20 mouse cellular contexts compared by ENCODE assay signal in genomic region chr15:100403318-100404000, GRCm38 (mm10). TPM values are rescaled to one million over a fixed set of nuclear protein-coding genes. Genes with fewer than 3 reads are reported as not detected.
DNase-seq lines count a peak whose midpoint lies in the region; ATAC-seq and TF ChIP-seq lines count a peak whose summit lies in the region.
"Had no signal": no experiment of that assay in that cellular context is flagged by ENCODE, and none has a peak within 500 bp of the region (broad histone marks: within the 10 kb centered on the region; RNA-seq: fewer than 3 reads in every experiment).

No protein-coding gene starts in this region.

- peaks cover 22% of the 10 kb centered on the region for H3K4me1 ChIP-seq in liver, adult 2 months (ENCODE audit: control insufficient read depth, insufficient read depth, low read length)
- peaks cover 20% of the 10 kb centered on the region for H3K4me1 ChIP-seq in bone marrow macrophage, adult 2 months (ENCODE audit: control insufficient read depth, insufficient read depth, low read length)
- H3K4me1 ChIP-seq in liver, embryonic 13.5 days (replicated peaks): peaks cover 56% of the 10 kb centered on the region
- no peaks in the 10 kb centered on the region for H3K4me1 ChIP-seq in midbrain, embryonic 14.5 days (ENCODE audit: control insufficient read depth, insufficient read depth, low read length)
- H3K4me1 ChIP-seq: embryonic facial prominence, embryonic 13.5 days; forebrain, embryonic 13.5 days; limb, embryonic 13.5 days had no signal

- H3ac ChIP-seq in myocyte (ENCODE audit: control insufficient read depth, insufficient read length): no peak overlapping the region

- H3K36me3 ChIP-seq in liver, adult 2 months (ENCODE audit: control insufficient read depth, insufficient read depth, low read length): peaks cover 12% of the 10 kb centered on the region; the same call in 1 of the 2 replicates
- peaks cover 99% of the 10 kb centered on the region for H3K36me3 ChIP-seq in liver, embryonic 13.5 days
- peaks cover 68% of the 10 kb centered on the region for H3K36me3 ChIP-seq in myocyte (ENCODE audit: control insufficient read depth, insufficient read depth)
- H3K36me3 ChIP-seq in midbrain, embryonic 14.5 days (ENCODE audit: control insufficient read depth, insufficient read depth, low read length): peaks cover 91% of the 10 kb centered on the region

- peak overlapping the region; percentile 67 for H3K9ac ChIP-seq in liver, adult 2 months (ENCODE audit: low read depth, low read length)
- no peak overlapping the region for H3K9ac ChIP-seq in liver, embryonic 13.5 days
- no peak overlapping the region for H3K9ac ChIP-seq in midbrain, embryonic 14.5 days (replicated peaks; ENCODE audit: low read length)
- H3K9ac ChIP-seq: embryonic facial prominence, embryonic 13.5 days; forebrain, embryonic 13.5 days; hindbrain, embryonic 14.5 days; limb, embryonic 13.5 days had no signal

- H3K27ac ChIP-seq in liver, adult 2 months (replicated peaks; ENCODE audit: insufficient read depth, low read depth, low read length): peak overlapping the region; percentile 79
- H3K27ac ChIP-seq in bone marrow macrophage, adult 2 months (ENCODE audit: insufficient read depth, low read depth, low read length): peak overlapping the region; percentile 36
- 0 out of 2 replicates have a peak overlapping the region, but pooled peaks have one; percentile 3 for H3K27ac ChIP-seq in liver, embryonic 13.5 days
- no peak overlapping the region for H3K27ac ChIP-seq in midbrain, embryonic 14.5 days (replicated peaks; ENCODE audit: low read depth, low read length)
- H3K27ac ChIP-seq: embryonic facial prominence, embryonic 13.5 days; forebrain, embryonic 13.5 days; gastrocnemius, adult 2 months; hindbrain, embryonic 14.5 days; limb, embryonic 13.5 days had no signal

- TF ChIP-seq POLR2A in liver, adult 2 months (IDR thresholded peaks at IDR 0.05; ENCODE audit: extremely low read depth, insufficient read depth, low read length): no peak
- TF ChIP-seq POLR2A in bone marrow macrophage, adult 2 months (IDR thresholded peaks at IDR 0.05; ENCODE audit: borderline replicate concordance, low read depth, low read length): no peak
- TF ChIP-seq POLR2A in myocyte (IDR thresholded peaks at IDR 0.05; ENCODE audit: insufficient read length, low read depth): no peak

- ATAC-seq in liver, embryonic 13.5 days (ENCODE audit: low read depth): no peak
- no peak for ATAC-seq in midbrain, embryonic 14.5 days (ENCODE audit: low FRiP score, low TSS enrichment)
- ATAC-seq: CD4-positive, CD25-positive, alpha-beta regulatory T cell, adult 4 months; forebrain, embryonic 13.5 days had no signal

- peak overlapping the region; percentile 15; the same call in 1 of the 2 replicates for H3K4me2 ChIP-seq in liver, embryonic 13.5 days
- H3K4me2 ChIP-seq in myocyte (ENCODE audit: low read depth): no peak overlapping the region
- H3K4me2 ChIP-seq in midbrain, embryonic 14.5 days (ENCODE audit: low read length): no peak overlapping the region
- H3K4me2 ChIP-seq: embryonic facial prominence, embryonic 13.5 days; forebrain, embryonic 13.5 days; hindbrain, embryonic 14.5 days; limb, embryonic 13.5 days; midbrain, embryonic 11.5 days had no signal

- H3K4me3 ChIP-seq in liver, adult 2 months (ENCODE audit: insufficient read depth, low read depth, low read length): peak overlapping the region; percentile 49
- no peak overlapping the region for H3K4me3 ChIP-seq in bone marrow macrophage, adult 2 months (ENCODE audit: insufficient read depth, low read length)
- H3K4me3 ChIP-seq in liver, embryonic 13.5 days (replicated peaks): no peak overlapping the region
- no peak overlapping the region for H3K4me3 ChIP-seq in myocyte
- H3K4me3 ChIP-seq in midbrain, embryonic 14.5 days (replicated peaks; ENCODE audit: low read depth, low read length): no peak overlapping the region
- H3K4me3 ChIP-seq: embryonic facial prominence, embryonic 13.5 days; forebrain, embryonic 13.5 days; gastrocnemius, adult 2 months; limb, embryonic 13.5 days had no signal

- no peaks in the 10 kb centered on the region; the same call in 1 of the 2 replicates for H3K79me2 ChIP-seq in liver, adult 2 months (ENCODE audit: control insufficient read depth, insufficient read depth, low read length)
- no peaks in the 10 kb centered on the region for H3K79me2 ChIP-seq in myocyte (ENCODE audit: control insufficient read depth, insufficient read depth)

- 56% methylated on average over 16 of the region's 16 CpGs for WGBS in liver, adult 2 months
- WGBS in liver, embryonic 13.5 days (ENCODE audit: insufficient replicate concordance): 87% methylated on average over 16 of the region's 16 CpGs
- 94% methylated on average over 16 of the region's 16 CpGs for WGBS in midbrain, embryonic 14.5 days

- peak; percentile 89 for DNase-seq in liver, adult 2 months (ENCODE audit: extremely low read depth, low read depth, low spot score)
- DNase-seq in liver: no peak
- no peak for DNase-seq in liver, embryonic 13.5 days
- DNase-seq in midbrain, embryonic 14.5 days: no peak
- no peak for DNase-seq in layer of hippocampus, adult 9-10 months (ENCODE audit: low spot score)
- DNase-seq in thymus, postnatal 36 days: no peak
- DNase-seq: cerebellum, postnatal 14 days; gastrocnemius, adult 2 months; right cerebral cortex, adult 18-20 months; thymus, postnatal 4 days had no signal

- TF ChIP-seq CTCF in liver, adult 2 months (IDR thresholded peaks at IDR 0.05; ENCODE audit: low read depth, low read length): no peak
- TF ChIP-seq CTCF in bone marrow macrophage, adult 2 months (IDR thresholded peaks at IDR 0.05; ENCODE audit: low read depth, low read length): no peak

- no peaks in the 10 kb centered on the region for H3K9me3 ChIP-seq in liver, embryonic 13.5 days (replicated peaks)
- no peaks in the 10 kb centered on the region for H3K9me3 ChIP-seq in midbrain, embryonic 14.5 days (ENCODE audit: control insufficient read depth, low read length)
- H3K9me3 ChIP-seq: embryonic facial prominence, embryonic 13.5 days; forebrain, embryonic 13.5 days; limb, embryonic 13.5 days had no signal

- H3K27me3 ChIP-seq in liver, adult 2 months (ENCODE audit: control insufficient read depth, insufficient read depth, low read length): no peaks in the 10 kb centered on the region
- no peaks in the 10 kb centered on the region for H3K27me3 ChIP-seq in liver, embryonic 13.5 days
- no peaks in the 10 kb centered on the region for H3K27me3 ChIP-seq in myocyte (ENCODE audit: control insufficient read depth, insufficient read depth, insufficient read length)
- H3K27me3 ChIP-seq in midbrain, embryonic 14.5 days (ENCODE audit: control insufficient read depth, insufficient read depth, low read length): no peaks in the 10 kb centered on the region
- H3K27me3 ChIP-seq: embryonic facial prominence, embryonic 13.5 days; forebrain, embryonic 13.5 days; limb, embryonic 13.5 days had no signal

TF ChIP-seq in myocyte, 11 proteins besides CTCF, POLR2A, EP300 and RAD21:
- 0 out of 2 replicates have a peak, but pooled peaks have one; percentile 5 for TF ChIP-seq CEBPB (IDR thresholded peaks at IDR 0.05; ENCODE audit: insufficient read depth, poor library complexity, severe bottlenecking)
- TF ChIP-seq TCF3 (IDR thresholded peaks at IDR 0.05; ENCODE audit: insufficient read length, low read depth): no peak

RNA-seq across cellular contexts. Expression of gene Gm5475, which starts 18.5 kb away (rescaled TPM):
- not detected in 2 replicates for total RNA-seq in liver, adult 2 months (2014; rRNA removed)
- polyA plus RNA-seq in liver, adult 2 months (2012; rRNA removed): not detected in 2 replicates
- not detected in 2 replicates for polyA plus RNA-seq in bone marrow macrophage, adult 2 months (2012; ENCODE audit: insufficient read depth, insufficient read length, missing spikeins)
- polyA plus RNA-seq in liver, embryonic 13.5 days (2015; fragmentation: Nextera tagmentation; extraction: Ambion mirVana): not detected in 2 replicates
- polyA plus RNA-seq in myocyte (2012; fragmentation: generic; extraction: Trizol): 0.05 TPM
- polyA plus RNA-seq in midbrain, embryonic 14.5 days (2014; fragmentation: Nextera tagmentation; extraction: Ambion mirVana): not detected in 2 replicates
- total RNA-seq: gastrocnemius, adult 2 months had no signal
- polyA plus RNA-seq: CD4-positive, CD25-positive, alpha-beta regulatory T cell, adult 4 months; embryonic facial prominence, embryonic 13.5 days; forebrain, embryonic 13.5 days; heart, embryonic 16.5 days; midbrain, embryonic 11.5 days; neural tube, embryonic 14.5 days had no signal

RNA-seq across cellular contexts. Expression of gene Slc11a2, which starts 21.4 kb away (rescaled TPM):
- total RNA-seq in liver, adult 2 months (2014; rRNA removed): 14.5 and 22.3 TPM in 2 replicates
- polyA plus RNA-seq in liver, adult 2 months (2012; rRNA removed): 23.2 and 25.2 TPM in 2 replicates
- polyA plus RNA-seq in bone marrow macrophage, adult 2 months (2012; ENCODE audit: insufficient read depth, insufficient read length, missing spikeins): 64.3 and 68.0 TPM in 2 replicates
- polyA plus RNA-seq in liver, embryonic 13.5 days (2015; fragmentation: Nextera tagmentation; extraction: Ambion mirVana): 46.8 and 57.1 TPM in 2 replicates
- polyA plus RNA-seq in myocyte (2012; fragmentation: generic; extraction: Trizol): 48.2 TPM
- polyA plus RNA-seq in midbrain, embryonic 14.5 days (2014; fragmentation: Nextera tagmentation; extraction: Ambion mirVana): 18.5 and 21.6 TPM in 2 replicates

RNA-seq across cellular contexts. Expression of gene Higd1c, which starts 39.1 kb away (rescaled TPM):
- total RNA-seq in liver, adult 2 months (2014; rRNA removed): not detected in 2 replicates
- polyA plus RNA-seq in liver, adult 2 months (2012; rRNA removed): not detected in 2 replicates
- not detected in 2 replicates for polyA plus RNA-seq in bone marrow macrophage, adult 2 months (2012; ENCODE audit: insufficient read depth, insufficient read length, missing spikeins)
- polyA plus RNA-seq in liver, embryonic 13.5 days (2015; fragmentation: Nextera tagmentation; extraction: Ambion mirVana): not detected in 2 replicates
- not detected for polyA plus RNA-seq in myocyte (2012; fragmentation: generic; extraction: Trizol)
- not detected in 2 replicates for polyA plus RNA-seq in midbrain, embryonic 14.5 days (2014; fragmentation: Nextera tagmentation; extraction: Ambion mirVana)
- total RNA-seq: gastrocnemius, adult 2 months had no signal
- polyA plus RNA-seq: CD4-positive, CD25-positive, alpha-beta regulatory T cell, adult 4 months; embryonic facial prominence, embryonic 13.5 days; forebrain, embryonic 13.5 days; heart, embryonic 16.5 days; hindbrain, embryonic 14.5 days; limb, embryonic 13.5 days; midbrain, embryonic 11.5 days; neural tube, embryonic 14.5 days had no signal

RNA-seq across cellular contexts. Expression of gene Mettl7a2, which starts 50.5 kb away (rescaled TPM):
- total RNA-seq in liver, adult 2 months (2014; rRNA removed): 0.13 TPM in 1 of 2 replicates, not detected in the other
- 0.05 and 0.18 TPM in 2 replicates for polyA plus RNA-seq in liver, adult 2 months (2012; rRNA removed)
- polyA plus RNA-seq in bone marrow macrophage, adult 2 months (2012; ENCODE audit: insufficient read depth, insufficient read length, missing spikeins): not detected in 2 replicates
- not detected in 2 replicates for polyA plus RNA-seq in liver, embryonic 13.5 days (2015; fragmentation: Nextera tagmentation; extraction: Ambion mirVana)
- not detected for polyA plus RNA-seq in myocyte (2012; fragmentation: generic; extraction: Trizol)
- not detected in 2 replicates for polyA plus RNA-seq in midbrain, embryonic 14.5 days (2014; fragmentation: Nextera tagmentation; extraction: Ambion mirVana)
- polyA plus RNA-seq: CD4-positive, CD25-positive, alpha-beta regulatory T cell, adult 4 months; embryonic facial prominence, embryonic 13.5 days; forebrain, embryonic 13.5 days; heart, embryonic 16.5 days; hindbrain, embryonic 14.5 days; midbrain, embryonic 11.5 days; neural tube, embryonic 14.5 days had no signal

RNA-seq across cellular contexts. Expression of gene Methig1, which starts 50.5 kb away (rescaled TPM):
- not detected in 2 replicates for total RNA-seq in liver, adult 2 months (2014; rRNA removed)
- polyA plus RNA-seq in liver, adult 2 months (2012; rRNA removed): 0.15 TPM in 1 of 2 replicates, not detected in the other
- polyA plus RNA-seq in bone marrow macrophage, adult 2 months (2012; ENCODE audit: insufficient read depth, insufficient read length, missing spikeins): not detected in 2 replicates
- polyA plus RNA-seq in liver, embryonic 13.5 days (2015; fragmentation: Nextera tagmentation; extraction: Ambion mirVana): not detected in 2 replicates
- not detected for polyA plus RNA-seq in myocyte (2012; fragmentation: generic; extraction: Trizol)
- polyA plus RNA-seq in midbrain, embryonic 14.5 days (2014; fragmentation: Nextera tagmentation; extraction: Ambion mirVana): 0.24 TPM in 1 of 2 replicates, not detected in the other
- total RNA-seq: gastrocnemius, adult 2 months had no signal
- polyA plus RNA-seq: CD4-positive, CD25-positive, alpha-beta regulatory T cell, adult 4 months; embryonic facial prominence, embryonic 13.5 days; forebrain, embryonic 13.5 days; heart, embryonic 16.5 days; midbrain, embryonic 11.5 days had no signal
